Mouse (Mus musculus) liver, embryonic 13.5 days (tissue): ENCODE measurements around the gene Tbpl1. TPM values are rescaled to one million over a fixed set of nuclear protein-coding genes. Genes with fewer than 3 reads are reported as not detected.

ENCODE experiments used
- ATAC-seq: fragments of 200-750 bp; cut with Nextera tagmentation; 2 replicates; pipeline ENCODE4 v1.8.0; 2017; ENCODE audit warnings: low read depth, mild to moderate bottlenecking, moderate number of reproducible peaks, moderate library complexity
- DNase-seq: peaks from one replicate; pipeline ENCODE4 v3.0.0; 2022
- H3K27ac ChIP-seq: fragments of 300-500 bp; sonication (generic); 2 replicates; pipeline ENCODE4 v1.5.1; 2015; ENCODE audit warnings: moderate library complexity, mild to moderate bottlenecking, inconsistent platforms
- H3K27me3 ChIP-seq: fragments of 300-500 bp; sonication (generic); 2 replicates; pipeline ENCODE4 v1.6.1; 2015; ENCODE audit warnings: mild to moderate bottlenecking, inconsistent platforms
- H3K36me3 ChIP-seq: fragments of 300-500 bp; sonication (generic); 2 replicates; pipeline ENCODE4 v1.6.1; 2015; ENCODE audit warnings: mild to moderate bottlenecking, inconsistent platforms
- H3K4me1 ChIP-seq: fragments of 300-500 bp; sonication (generic); replicated peaks from 2 replicates; pipeline ENCODE4 v1.6.1; 2015; ENCODE audit warnings: inconsistent platforms
- H3K4me2 ChIP-seq: fragments of 300-500 bp; sonication (generic); 2 replicates; pipeline ENCODE4 v1.6.1; 2015; ENCODE audit warnings: inconsistent platforms, mild to moderate bottlenecking, moderate library complexity
- H3K4me3 ChIP-seq: fragments of 300-500 bp; sonication (generic); replicated peaks from 2 replicates; pipeline ENCODE4 v1.5.1; 2015; ENCODE audit warnings: mild to moderate bottlenecking, inconsistent platforms
- H3K9ac ChIP-seq: fragments of 300-500 bp; sonication (generic); 2 replicates; pipeline ENCODE4 v1.6.1; 2015; ENCODE audit warnings: mild to moderate bottlenecking, inconsistent platforms
- H3K9me3 ChIP-seq: fragments of 300-500 bp; sonication (generic); replicated peaks from 2 replicates; pipeline ENCODE4 v1.6.1; 2016; ENCODE audit warnings: inconsistent platforms
- WGBS: fragments of 180-500 bp; shearing (Covaris S2); methylation state at CpG from one replicate; pipeline ENCODE4 v1.1.7; 2015; ENCODE audit not compliant: insufficient replicate concordance; 5-methylcytosine and 5-hydroxymethylcytosine counted together
- polyA plus RNA-seq: library from polyadenylated mRNA; unstranded; fragments of >200 nt; fragmentation: Nextera tagmentation; extraction: Ambion mirVana; gene quantifications from 2 replicates; pipeline ENCODE4 v1.2.1, GENCODE M21; 2015

Tbpl1 gene
- 28.1 and 36.2 TPM in 2 replicates for polyA plus RNA-seq

DNA sequence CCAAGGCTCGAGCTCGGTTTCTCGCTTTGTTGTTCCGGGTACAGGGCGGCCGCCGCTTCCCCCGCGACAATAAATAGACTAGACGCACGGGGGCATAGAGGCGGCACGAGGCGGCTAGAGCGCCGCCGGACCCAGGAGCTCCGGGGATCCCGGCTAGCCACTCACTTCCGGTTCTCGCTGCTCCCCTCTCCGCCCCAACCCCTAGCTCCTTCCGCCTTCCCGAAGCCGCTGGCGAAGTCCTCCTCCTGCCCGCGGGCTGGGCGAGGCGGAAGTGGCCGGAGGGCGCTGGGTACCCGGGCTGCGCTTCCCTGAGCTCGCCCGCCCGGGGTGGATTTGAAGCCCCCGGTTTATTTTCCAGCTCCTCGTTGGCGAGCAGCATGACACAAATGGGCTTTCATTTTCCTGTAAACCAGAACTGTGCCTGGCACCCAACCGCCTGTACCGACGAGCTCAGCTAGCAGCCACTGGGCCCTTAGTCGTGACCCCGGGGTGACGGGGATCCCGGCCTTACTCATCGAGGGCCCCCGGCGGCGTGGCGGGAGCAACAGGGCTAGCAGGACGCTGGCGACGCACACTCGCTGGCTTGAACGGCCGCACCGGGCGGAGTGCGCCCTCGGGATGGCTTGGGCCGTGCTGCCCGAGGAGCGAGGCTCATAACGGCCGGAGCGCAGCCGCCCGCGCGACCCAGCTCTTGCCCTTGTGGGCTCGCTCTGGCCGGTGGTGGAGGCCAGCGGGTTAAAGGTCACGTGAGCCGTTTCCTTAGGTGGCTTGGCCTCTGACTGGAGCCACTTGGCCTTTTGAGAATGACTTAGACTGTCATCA is at the start of gene Tbpl1:
Gene Tbpl1 (minus strand): TSS at position 667 of the 822 bp plus-strand sequence.
- Histone ChIP-seq H3K9ac (peak within 1 kb of the TSS; percentile 93), H3K36me3 (no peaks in the 10 kb centered on the region), H3K4me2 (peak within 1 kb of the TSS; percentile 92), H3K4me1 (peaks cover 44% of the 10 kb centered on the region), H3K27ac (peak within 1 kb of the TSS; percentile 88), H3K4me3 (peak within 1 kb of the TSS; percentile 96), H3K27me3 (no peaks in the 10 kb centered on the region), H3K9me3 (no peaks in the 10 kb centered on the region)
- peak; percentile 92 for DNase-seq
- under 1% methylated on average over 72 of the region's 77 CpGs for WGBS
- peak; percentile 97 for ATAC-seq

DNA sequence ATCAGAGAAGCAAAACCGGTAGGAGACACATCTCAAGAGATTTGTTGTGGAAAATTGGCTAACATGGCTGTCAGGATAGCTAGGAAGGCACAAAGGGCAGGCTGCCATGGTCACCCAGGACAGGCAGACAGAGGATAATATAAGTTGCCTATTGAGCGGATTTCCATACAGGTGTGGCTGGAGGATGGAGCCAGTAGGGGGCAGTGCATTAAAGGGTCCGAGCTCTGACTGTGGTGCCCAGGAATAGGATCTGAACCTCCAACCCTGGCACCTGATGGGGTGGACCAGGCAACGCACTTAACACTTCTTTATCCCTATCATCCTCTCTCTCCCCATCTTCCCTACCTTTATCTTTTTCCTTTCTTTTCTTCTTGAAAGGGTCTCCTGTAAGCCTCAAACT is 49.7 kb upstream of the Tbpl1 start:
- Histone ChIP-seq H3K27me3 (no peaks in the 10 kb centered on the region), H3K4me1 (no peaks in the 10 kb centered on the region), H3K36me3 (no peaks in the 10 kb centered on the region), H3K9ac (no peak overlapping the region), H3K27ac (no peak overlapping the region), H3K4me2 (no peak overlapping the region), H3K9me3 (no peaks in the 10 kb centered on the region), H3K4me3 (no peak overlapping the region)
- WGBS = 28% methylated on average over 4 of the region's 4 CpGs
- no peak for ATAC-seq
- DNase-seq = no peak

DNA sequence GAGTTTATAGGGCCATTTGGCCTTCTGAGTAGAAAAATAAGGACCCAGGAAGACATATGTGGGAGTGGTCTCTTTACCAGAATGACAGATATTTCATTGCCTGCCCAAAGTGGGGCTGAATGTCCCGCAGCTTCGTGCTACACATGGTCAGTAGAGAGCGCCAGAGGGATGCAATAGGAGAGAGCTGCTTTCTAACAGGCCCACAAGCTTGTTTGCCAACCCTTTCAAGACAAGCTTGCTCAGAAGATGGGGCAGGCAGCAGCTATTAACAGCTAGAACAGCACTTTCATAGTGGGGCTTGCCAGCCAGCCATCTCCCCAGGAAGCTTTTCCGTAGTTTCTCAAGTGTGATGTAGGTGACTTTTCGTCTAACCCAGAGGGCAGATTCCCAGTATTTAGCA is 46.2 kb upstream of the Tbpl1 start:
- no peak for DNase-seq
- ATAC-seq = no peak
- Histone ChIP-seq H3K27me3 (no peaks in the 10 kb centered on the region), H3K4me2 (no peak overlapping the region), H3K4me1 (no peaks in the 10 kb centered on the region), H3K9ac (no peak overlapping the region), H3K9me3 (no peaks in the 10 kb centered on the region), H3K36me3 (no peaks in the 10 kb centered on the region), H3K4me3 (no peak overlapping the region), H3K27ac (no peak overlapping the region)
- 11% methylated on average over 5 of the region's 5 CpGs for WGBS

DNA sequence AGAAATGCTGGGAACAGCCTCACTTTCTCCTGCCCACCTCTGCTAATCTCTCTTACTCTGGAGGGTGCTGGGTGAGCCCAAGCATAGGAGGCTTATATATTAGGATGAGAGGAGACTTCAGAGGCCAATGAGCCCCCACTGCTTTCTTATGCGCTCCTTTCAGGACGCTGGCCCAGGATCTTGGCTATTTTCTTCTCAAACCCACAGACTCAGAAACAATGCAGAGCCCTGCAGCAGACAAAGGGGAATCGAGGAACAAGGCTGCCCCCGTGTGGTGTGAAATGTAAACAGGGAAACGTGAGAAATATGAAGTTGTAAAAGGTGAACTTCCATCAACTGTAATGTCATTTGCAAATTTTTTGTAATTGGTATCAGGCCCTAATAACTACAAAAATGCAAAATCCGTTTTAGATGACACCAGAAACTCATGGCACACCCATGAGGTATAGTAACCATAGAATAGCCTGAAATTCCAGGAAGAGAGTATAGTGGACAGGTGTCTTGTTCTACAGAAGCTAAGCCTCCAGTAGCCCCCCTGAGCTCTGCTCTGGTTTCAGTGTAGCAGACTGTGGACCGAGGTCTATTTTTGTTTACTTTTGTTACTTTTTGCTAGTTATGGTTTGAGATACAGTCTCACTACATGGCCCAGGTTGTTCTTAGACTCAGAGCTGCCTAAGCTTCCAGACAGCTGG is 44.4 kb upstream of the Tbpl1 start:
- Histone ChIP-seq H3K27me3 (no peaks in the 10 kb centered on the region), H3K9ac (no peak overlapping the region), H3K9me3 (no peaks in the 10 kb centered on the region), H3K4me1 (no peaks in the 10 kb centered on the region), H3K36me3 (no peaks in the 10 kb centered on the region), H3K27ac (no peak overlapping the region), H3K4me3 (no peak overlapping the region), H3K4me2 (no peak overlapping the region)
- ATAC-seq (no peak), DNase-seq (peak; percentile 5)
- 14% methylated on average over 7 of the region's 7 CpGs for WGBS

DNA sequence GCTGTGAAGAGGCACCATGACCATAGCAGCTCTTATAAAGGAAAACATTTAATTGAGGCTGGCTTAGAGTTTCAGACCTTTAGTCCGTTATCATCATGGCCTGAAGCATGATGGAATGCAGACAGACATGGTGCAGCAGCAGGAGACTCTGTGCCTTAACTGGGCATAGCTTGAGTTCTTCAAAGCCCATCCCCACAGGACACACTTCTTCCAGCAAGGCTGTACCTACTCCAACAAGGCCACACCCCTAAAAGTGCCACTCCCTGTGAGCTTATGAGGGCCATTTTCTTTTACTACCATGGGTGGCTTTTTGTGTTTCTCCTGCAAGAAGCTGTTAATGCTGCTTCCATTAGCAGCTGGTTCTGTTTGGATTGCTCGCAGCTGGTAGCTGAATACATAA is 43.7 kb upstream of the Tbpl1 start:
- Histone ChIP-seq H3K4me1 (no peaks in the 10 kb centered on the region), H3K4me3 (no peak overlapping the region), H3K36me3 (no peaks in the 10 kb centered on the region), H3K9ac (no peak overlapping the region), H3K9me3 (no peaks in the 10 kb centered on the region), H3K27me3 (no peaks in the 10 kb centered on the region), H3K27ac (no peak overlapping the region), H3K4me2 (no peak overlapping the region)
- DNase-seq (no peak), ATAC-seq (no peak)
- 64% methylated on average over 2 of the region's 2 CpGs for WGBS

DNA sequence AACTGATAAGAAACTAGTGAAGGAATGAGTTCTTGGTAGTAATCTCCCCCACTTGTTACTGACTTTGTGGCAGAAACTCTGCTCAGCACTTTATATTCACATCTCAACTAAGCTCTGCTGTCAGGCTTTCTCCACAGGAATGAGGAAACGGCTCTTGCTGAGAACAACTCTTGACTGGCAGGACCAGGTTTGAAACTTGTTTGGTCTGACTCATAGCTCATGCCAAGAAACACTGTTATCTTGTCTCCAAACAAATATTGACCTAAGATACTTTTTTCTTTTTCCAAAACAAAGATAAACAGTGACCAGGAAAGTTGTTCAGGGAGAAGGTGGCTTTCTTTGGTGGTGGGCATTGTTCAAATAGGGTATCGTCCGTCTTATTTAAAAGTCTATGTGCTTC is 42.9 kb upstream of the Tbpl1 start:
- Histone ChIP-seq H3K9ac (no peak overlapping the region), H3K27me3 (no peaks in the 10 kb centered on the region), H3K4me2 (no peak overlapping the region), H3K36me3 (no peaks in the 10 kb centered on the region), H3K4me1 (no peaks in the 10 kb centered on the region), H3K9me3 (no peaks in the 10 kb centered on the region), H3K27ac (no peak overlapping the region), H3K4me3 (no peak overlapping the region)
- DNase-seq (no peak), ATAC-seq (no peak)
- WGBS = 68% methylated on average over 3 of the region's 3 CpGs

DNA sequence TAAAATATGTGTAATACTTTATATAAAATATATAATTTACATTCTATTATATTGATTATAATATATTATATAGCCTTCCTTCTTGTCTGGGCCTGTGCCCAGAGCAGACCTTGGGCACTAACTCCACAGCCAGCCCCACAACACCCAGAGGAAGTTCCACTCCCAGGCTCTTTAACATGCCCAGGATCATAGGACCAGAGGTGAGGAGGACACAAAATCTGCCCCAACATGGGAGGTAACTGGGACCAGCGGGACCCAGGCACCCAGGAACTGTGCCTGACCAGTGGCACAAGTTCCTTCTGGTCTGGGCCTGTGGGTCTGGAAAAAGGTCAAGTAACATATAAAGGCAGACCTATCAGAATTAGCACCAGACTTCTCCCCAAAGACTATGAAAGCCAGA is 22.5 kb upstream of the Tbpl1 start:
- H3K4me1 ChIP-seq = no peaks in the 10 kb centered on the region
- no peaks in the 10 kb centered on the region for H3K27me3 ChIP-seq
- no peaks in the 10 kb centered on the region for H3K9me3 ChIP-seq
- ATAC-seq = no peak
- H3K9ac ChIP-seq = no peak overlapping the region
- no peak overlapping the region for H3K27ac ChIP-seq
- H3K4me3 ChIP-seq = no peak overlapping the region
- no peaks in the 10 kb centered on the region for H3K36me3 ChIP-seq
- WGBS = 83% methylated on average over 1 of the region's 1 CpGs
- DNase-seq = no peak
- H3K4me2 ChIP-seq = no peak overlapping the region

DNA sequence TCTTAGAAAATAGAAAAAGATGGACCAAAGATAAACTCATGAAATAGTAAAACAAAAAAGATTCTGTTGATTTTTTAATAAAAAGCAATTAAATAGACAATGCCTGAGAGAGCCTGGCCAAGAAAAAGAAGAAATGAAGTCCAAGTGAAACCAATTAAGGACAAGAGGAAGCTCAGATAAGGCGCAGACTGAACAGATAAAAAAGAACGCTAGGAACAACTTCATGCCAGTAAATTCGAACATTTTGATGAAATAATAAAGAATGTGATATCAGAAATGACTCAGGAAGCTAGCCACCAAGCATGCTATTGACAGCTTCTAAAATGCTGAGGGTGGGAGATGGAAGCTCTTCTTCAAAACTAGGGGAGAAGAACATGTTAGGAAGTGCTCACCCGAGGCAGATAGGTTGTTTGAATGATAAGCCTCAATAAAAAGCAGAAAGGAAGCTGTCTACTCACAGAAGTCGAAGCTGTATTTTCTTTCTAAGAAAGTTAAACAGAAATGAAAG is 19.5 kb upstream of the Tbpl1 start:
- Histone ChIP-seq H3K4me1 (no peaks in the 10 kb centered on the region), H3K27ac (no peak overlapping the region), H3K4me2 (no peak overlapping the region), H3K27me3 (no peaks in the 10 kb centered on the region), H3K4me3 (no peak overlapping the region), H3K36me3 (no peaks in the 10 kb centered on the region), H3K9ac (no peak overlapping the region), H3K9me3 (no peaks in the 10 kb centered on the region)
- 23% methylated on average over 5 of the region's 5 CpGs for WGBS
- DNase-seq (no peak), ATAC-seq (no peak)

DNA sequence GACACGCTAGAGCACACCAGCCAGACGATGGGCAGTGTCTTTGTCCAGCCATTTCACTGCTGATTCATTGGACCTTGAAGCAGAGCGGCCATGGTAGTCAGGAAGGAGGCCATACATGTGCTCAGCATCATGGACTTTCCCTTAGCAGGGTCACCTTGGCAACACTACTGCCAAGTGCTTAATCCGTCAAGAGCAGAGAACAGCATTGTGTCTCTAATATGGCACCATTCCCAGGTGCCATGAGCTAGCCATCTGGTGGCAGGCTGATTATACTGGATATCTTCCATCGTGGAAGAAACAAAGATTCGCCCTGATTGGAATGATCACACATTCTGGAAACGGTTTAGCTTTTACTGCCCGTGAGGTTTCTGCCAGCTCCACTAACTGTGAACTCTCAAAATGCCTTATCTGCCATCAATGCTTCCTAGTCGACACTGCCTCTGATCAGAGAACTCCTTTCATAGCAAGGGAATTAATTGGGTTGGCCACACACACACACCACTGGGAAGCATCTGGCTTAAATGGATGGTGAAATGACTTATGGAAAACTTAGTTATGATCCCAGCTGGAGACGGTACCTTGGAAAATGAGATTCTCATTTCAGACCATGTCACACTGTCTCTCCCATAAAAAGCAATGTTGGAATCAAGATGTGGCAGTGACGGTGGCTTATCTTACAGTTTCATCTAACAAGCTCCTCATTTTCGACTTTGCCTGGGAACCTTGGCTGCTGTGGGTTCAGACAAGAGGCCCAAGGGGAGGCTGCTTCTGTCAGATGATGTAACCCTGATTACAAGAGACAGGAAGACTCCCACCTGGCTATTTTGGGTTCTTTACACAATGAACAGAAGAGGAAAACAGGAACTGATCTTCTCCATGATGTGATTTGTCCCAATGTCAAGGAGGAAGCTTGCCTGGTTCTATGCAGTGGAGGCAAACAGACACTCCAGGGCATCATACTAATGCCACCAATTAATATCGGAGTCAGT is 14.9 kb upstream of the Tbpl1 start:
- Histone ChIP-seq H3K9me3 (no peaks in the 10 kb centered on the region), H3K4me1 (no peaks in the 10 kb centered on the region), H3K9ac (no peak overlapping the region), H3K36me3 (no peaks in the 10 kb centered on the region), H3K27ac (no peak overlapping the region), H3K4me2 (no peak overlapping the region), H3K4me3 (no peak overlapping the region), H3K27me3 (no peaks in the 10 kb centered on the region)
- WGBS = 53% methylated on average over 13 of the region's 13 CpGs
- DNase-seq (no peak), ATAC-seq (no peak)

DNA sequence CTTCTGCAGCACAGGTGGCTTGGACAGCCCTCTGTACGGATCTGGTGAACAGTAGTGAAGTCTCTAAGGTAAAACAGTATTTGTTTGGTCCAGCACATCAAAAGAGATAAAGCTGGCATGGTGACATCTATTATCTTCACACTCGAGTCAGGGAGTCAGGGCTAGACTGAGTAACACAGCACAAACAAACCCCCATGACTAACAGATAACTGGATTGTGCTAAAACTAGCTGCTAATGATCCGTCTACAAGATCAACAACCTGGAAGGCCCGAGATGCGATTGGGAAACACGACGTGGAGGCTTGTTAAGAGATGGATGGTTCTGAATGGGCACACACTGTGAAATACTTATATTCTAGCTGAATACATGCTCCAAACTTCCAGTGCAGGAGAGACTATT is 14.2 kb upstream of the Tbpl1 start:
- H3K4me1 ChIP-seq = no peaks in the 10 kb centered on the region
- no peaks in the 10 kb centered on the region for H3K36me3 ChIP-seq
- no peaks in the 10 kb centered on the region for H3K9me3 ChIP-seq
- no peaks in the 10 kb centered on the region for H3K27me3 ChIP-seq
- H3K4me3 ChIP-seq = no peak overlapping the region
- WGBS = 50% methylated on average over 7 of the region's 7 CpGs
- no peak for ATAC-seq
- no peak for DNase-seq
- H3K27ac ChIP-seq = no peak overlapping the region
- no peak overlapping the region for H3K9ac ChIP-seq
- H3K4me2 ChIP-seq = no peak overlapping the region

DNA sequence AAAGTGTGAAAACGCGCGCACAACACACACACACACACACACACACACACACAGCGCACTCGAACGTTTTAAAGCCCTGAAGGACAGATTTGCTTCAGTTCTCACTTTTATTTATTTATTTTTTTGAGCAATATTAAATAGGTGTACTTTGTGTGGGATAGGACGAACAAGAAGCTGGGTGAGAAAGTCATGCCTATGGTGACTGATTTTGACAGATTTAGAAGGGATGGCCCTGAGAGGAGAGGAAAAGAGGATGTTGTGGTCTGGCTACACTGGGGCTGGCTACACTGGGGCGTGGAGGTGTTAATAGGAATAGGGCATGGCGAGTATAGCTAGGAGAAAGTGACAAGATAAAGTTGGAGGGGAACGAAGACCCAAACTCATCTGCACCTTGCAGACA is 443 bp upstream of the Tbpl1 start:
- Histone ChIP-seq H3K27ac (peak overlapping the region; percentile 88), H3K36me3 (no peaks in the 10 kb centered on the region), H3K4me3 (peak overlapping the region; percentile 96), H3K4me1 (peaks cover 37% of the 10 kb centered on the region), H3K9ac (peak overlapping the region; percentile 93), H3K4me2 (peak overlapping the region; percentile 92), H3K27me3 (no peaks in the 10 kb centered on the region), H3K9me3 (no peaks in the 10 kb centered on the region)
- no peak for DNase-seq
- 18% methylated on average over 10 of the region's 10 CpGs for WGBS
- ATAC-seq = no peak
